Mouse (Mus musculus) heart, embryonic 16.5 days (tissue): ENCODE data around the gene Olfr920. TPM values are rescaled to one million over a fixed set of nuclear protein-coding genes. Genes with fewer than 3 reads are reported as not detected.

Experiments used
- ATAC-seq: fragments of 200-750 bp; cut with Nextera tagmentation; replicated peaks from 2 replicates; pipeline ENCODE4 v1.8.0; 2017; ENCODE audit warnings: moderate number of reproducible peaks; ENCODE audit not compliant: insufficient read depth, low FRiP score; ENCODE audit errors: extremely low read depth
- H3K27ac ChIP-seq: fragments of 300-500 bp; sonication (generic); 2 replicates; pipeline ENCODE4 v1.5.1; 2014; ENCODE audit warnings: mild to moderate bottlenecking, low read length, control low read depth, moderate library complexity
- H3K27me3 ChIP-seq: fragments of 300-500 bp; sonication (generic); 2 replicates; pipeline ENCODE4 v1.6.1; 2014; ENCODE audit warnings: low read length, mixed read lengths; ENCODE audit not compliant: control insufficient read depth, insufficient read depth
- H3K36me3 ChIP-seq: fragments of 300-500 bp; sonication (generic); 2 replicates; pipeline ENCODE4 v1.6.1; 2014; ENCODE audit not compliant: control insufficient read depth, insufficient read depth
- H3K4me1 ChIP-seq: fragments of 300-500 bp; sonication (generic); 2 replicates; pipeline ENCODE4 v1.6.1; 2014; ENCODE audit warnings: low read length, mixed read lengths; ENCODE audit not compliant: control insufficient read depth, insufficient read depth
- H3K4me2 ChIP-seq: fragments of 300-500 bp; sonication (generic); 2 replicates; pipeline ENCODE4 v1.6.1; 2014; ENCODE audit warnings: low read depth, mild to moderate bottlenecking, control low read depth, low read length
- H3K4me3 ChIP-seq: fragments of 300-500 bp; sonication (generic); 2 replicates; pipeline ENCODE4 v1.5.1; 2014; ENCODE audit warnings: mild to moderate bottlenecking, control low read depth, low read length
- H3K9ac ChIP-seq: fragments of 300-500 bp; sonication (generic); 2 replicates; pipeline ENCODE4 v1.6.1; 2014; ENCODE audit warnings: low read length, control low read depth
- H3K9me3 ChIP-seq: fragments of 300-500 bp; sonication (generic); replicated peaks from 2 replicates; pipeline ENCODE4 v1.6.1; 2016; ENCODE audit warnings: low read length; ENCODE audit not compliant: control insufficient read depth
- WGBS: fragments of 180-500 bp; shearing (Covaris S2); extraction: QIAGEN DNeasy Blood & Tissue Kit; methylation state at CpG from one replicate; pipeline ENCODE4 v1.1.7; 2014; 5-methylcytosine and 5-hydroxymethylcytosine counted together
- polyA plus RNA-seq: library from polyadenylated mRNA; unstranded; fragments of >200 nt; fragmentation: Nextera tagmentation; extraction: Ambion mirVana; gene quantifications from 2 replicates; pipeline ENCODE4 v1.2.1, GENCODE M21; 2015

The Olfr920 gene
- polyA plus RNA-seq: 0.06 and 0.07 TPM in 2 replicates

DNA sequence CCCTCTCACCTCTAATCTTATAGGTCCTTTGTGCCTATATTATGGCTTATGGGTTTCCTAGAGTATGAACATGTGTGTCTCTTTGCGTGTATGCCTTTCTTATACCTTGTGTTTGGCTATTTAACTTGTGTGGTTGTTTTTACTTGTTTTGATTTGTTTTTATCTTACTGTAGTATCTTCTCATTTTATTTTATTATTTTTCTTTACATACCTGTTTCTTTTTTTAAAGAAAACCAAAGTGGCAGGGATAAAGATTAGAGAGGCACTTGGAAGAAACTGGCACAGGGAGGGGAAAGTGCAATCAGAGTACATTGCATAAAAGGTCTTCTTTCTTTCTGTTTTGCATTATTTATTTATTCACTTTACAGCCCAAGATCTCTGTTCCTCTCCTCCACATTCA lies at the start of gene Olfr920:
TSS of gene Olfr920 (plus strand) at position 301 of the 400 bp plus-strand sequence.
- H3K4me1 ChIP-seq: no peaks in the 10 kb centered on the region
- no peak within 1 kb of the TSS for H3K4me2 ChIP-seq
- no peaks in the 10 kb centered on the region for H3K36me3 ChIP-seq
- WGBS: 81% methylated on average over 1 of the region's 1 CpGs
- no peaks in the 10 kb centered on the region for H3K27me3 ChIP-seq
- H3K4me3 ChIP-seq: no peak within 1 kb of the TSS
- H3K27ac ChIP-seq: no peak within 1 kb of the TSS
- no peaks in the 10 kb centered on the region for H3K9me3 ChIP-seq
- no peak for ATAC-seq
- H3K9ac ChIP-seq: no peak within 1 kb of the TSS

DNA sequence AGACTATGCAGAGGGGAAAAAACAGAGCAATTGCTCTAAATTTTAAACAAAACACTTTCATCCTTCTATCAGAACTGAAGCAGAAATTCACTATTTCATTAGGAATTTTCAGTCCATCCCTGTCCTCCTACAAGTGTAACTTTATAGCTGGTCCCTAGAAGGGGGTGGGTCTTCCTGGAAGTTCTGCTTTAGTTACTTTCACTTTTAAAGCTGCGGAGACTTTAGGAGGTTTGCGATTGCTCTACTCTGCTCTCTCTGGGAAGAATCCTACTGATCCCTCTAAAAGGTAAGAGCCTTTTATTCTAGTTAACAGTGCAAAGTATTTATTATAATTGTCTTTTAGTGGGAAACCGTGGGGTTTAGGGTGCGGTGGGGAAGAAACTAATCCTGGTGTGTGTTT lies 34.0 kb upstream of the Olfr920 start, which contains the start of gene Vwa5a:
TSS of gene Vwa5a (plus strand) at position 167 of the 400 bp plus-strand sequence.
- WGBS: 2% methylated on average over 4 of the region's 4 CpGs
- ATAC-seq: peak; percentile 79
- Histone ChIP-seq H3K4me3 (peak within 1 kb of the TSS; percentile 80), H3K36me3 (peaks cover 3% of the 10 kb centered on the region; the same call in 1 of the 2 replicates), H3K9me3 (no peaks in the 10 kb centered on the region), H3K27me3 (no peaks in the 10 kb centered on the region), H3K9ac (peak within 1 kb of the TSS; percentile 81), H3K27ac (peak within 1 kb of the TSS; percentile 80), H3K4me2 (peak within 1 kb of the TSS; percentile 75), H3K4me1 (peaks cover 6% of the 10 kb centered on the region; the same call in 1 of the 2 replicates)

DNA sequence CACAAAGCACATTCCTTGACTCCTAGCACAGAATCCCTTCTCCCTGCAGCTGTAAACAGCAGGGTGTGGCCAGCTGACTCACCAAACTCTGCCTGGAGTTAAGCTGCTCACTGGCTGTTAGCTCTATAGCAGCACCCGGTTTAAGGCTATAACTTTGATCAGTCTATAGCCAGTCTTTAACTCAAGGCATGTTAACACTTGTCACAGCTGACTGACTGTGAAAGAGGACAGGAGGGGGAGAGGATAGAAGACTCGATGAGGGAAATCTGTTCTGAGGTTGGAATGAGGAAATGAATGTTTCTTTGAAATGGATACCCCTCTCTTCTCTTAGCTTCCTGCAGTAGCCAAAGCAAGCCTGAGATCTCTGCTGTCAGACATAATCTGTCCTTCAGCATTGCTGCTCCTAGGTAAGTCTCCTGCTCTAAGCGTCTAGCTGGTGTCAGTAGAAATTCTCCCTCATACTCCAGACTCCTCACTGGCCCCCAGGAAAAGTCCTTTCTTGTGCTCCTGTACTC lies 33.1 kb upstream of the Olfr920 start:
- 1% methylated on average over 3 of the region's 3 CpGs for WGBS
- H3K36me3 ChIP-seq: peaks cover 10% of the 10 kb centered on the region
- peak overlapping the region; percentile 80 for H3K4me3 ChIP-seq
- H3K4me1 ChIP-seq: peaks cover 6% of the 10 kb centered on the region; the same call in 1 of the 2 replicates
- no peaks in the 10 kb centered on the region for H3K27me3 ChIP-seq
- H3K9ac ChIP-seq: peak overlapping the region; percentile 81
- peak; percentile 71 for ATAC-seq
- H3K27ac ChIP-seq: peak overlapping the region; percentile 80
- H3K4me2 ChIP-seq: peak overlapping the region; percentile 75
- no peaks in the 10 kb centered on the region for H3K9me3 ChIP-seq

DNA sequence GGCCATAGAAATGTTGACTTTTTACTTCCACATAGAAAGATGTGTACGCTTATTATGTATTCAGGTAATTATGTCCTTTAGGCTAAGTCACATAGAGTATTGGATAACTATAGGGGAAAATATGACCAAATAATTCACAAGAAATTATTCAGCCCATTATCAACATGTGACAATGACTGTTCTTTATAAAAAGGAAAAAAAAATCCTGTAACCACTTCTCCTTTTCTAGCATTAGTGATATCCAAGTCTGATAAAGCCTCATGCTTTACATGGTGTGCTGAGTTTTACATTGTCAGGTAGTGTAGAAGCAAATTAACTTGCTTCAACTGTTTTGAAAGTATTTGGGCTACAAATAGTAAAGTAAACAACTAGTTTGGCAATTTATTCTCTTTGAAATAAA lies 28.1 kb upstream of the Olfr920 start:
- Histone ChIP-seq H3K4me2 (no peak overlapping the region), H3K9ac (no peak overlapping the region), H3K9me3 (no peaks in the 10 kb centered on the region), H3K27me3 (no peaks in the 10 kb centered on the region), H3K4me3 (no peak overlapping the region), H3K4me1 (peaks cover 6% of the 10 kb centered on the region; the same call in 1 of the 2 replicates), H3K36me3 (peaks cover 32% of the 10 kb centered on the region), H3K27ac (no peak overlapping the region)
- 82% methylated on average over 1 of the region's 1 CpGs for WGBS
- ATAC-seq: no peak

DNA sequence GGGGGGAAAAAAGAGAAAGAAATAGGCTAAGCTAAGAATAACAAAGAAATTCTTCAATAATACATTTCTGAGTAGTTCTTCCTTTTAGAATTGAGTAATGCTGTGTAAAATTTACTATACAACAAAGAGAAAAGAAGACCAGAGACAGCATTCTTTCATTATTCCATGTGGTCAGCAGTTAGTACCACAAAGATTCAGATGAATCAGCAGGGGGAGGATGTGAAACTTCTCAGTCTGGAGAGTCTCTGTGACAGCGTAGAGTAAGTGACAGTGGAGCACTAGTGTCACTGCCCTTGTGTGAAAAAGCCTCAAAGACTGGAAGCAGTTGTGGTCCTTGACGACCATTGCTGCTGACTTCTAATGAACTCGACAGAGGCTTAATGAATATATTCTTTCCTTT lies 23.9 kb upstream of the Olfr920 start:
- peaks cover 33% of the 10 kb centered on the region for H3K36me3 ChIP-seq
- no peak for ATAC-seq
- H3K4me2 ChIP-seq: no peak overlapping the region
- H3K9me3 ChIP-seq: no peaks in the 10 kb centered on the region
- 70% methylated on average over 3 of the region's 3 CpGs for WGBS
- H3K9ac ChIP-seq: no peak overlapping the region
- no peaks in the 10 kb centered on the region for H3K4me1 ChIP-seq
- no peaks in the 10 kb centered on the region for H3K27me3 ChIP-seq
- no peak overlapping the region for H3K4me3 ChIP-seq
- no peak overlapping the region for H3K27ac ChIP-seq

DNA sequence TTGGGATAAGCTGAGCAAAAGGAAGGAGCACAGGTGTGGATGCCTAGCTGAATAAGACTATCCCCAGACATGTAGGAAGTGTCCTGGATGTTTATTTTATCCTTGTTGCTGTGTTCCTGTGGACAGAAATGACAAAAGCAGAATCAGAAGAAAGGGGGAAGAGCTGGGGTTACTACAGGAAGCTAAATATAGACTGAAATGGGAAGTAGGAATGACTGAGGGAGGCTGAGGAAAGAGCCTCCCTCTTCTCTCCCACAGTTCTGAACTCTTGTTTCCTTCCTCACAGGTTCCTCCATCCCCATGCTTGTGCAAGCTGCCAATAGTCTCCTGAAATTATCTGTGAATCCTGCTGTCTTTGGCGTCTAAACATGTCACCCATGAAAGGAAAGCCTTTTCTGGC lies 10.7 kb upstream of the Olfr920 start:
- no peak overlapping the region for H3K27ac ChIP-seq
- no peaks in the 10 kb centered on the region for H3K4me1 ChIP-seq
- 73% methylated on average over 1 of the region's 1 CpGs for WGBS
- ATAC-seq: no peak
- H3K9me3 ChIP-seq: no peaks in the 10 kb centered on the region
- no peak overlapping the region for H3K9ac ChIP-seq
- peaks cover 10% of the 10 kb centered on the region for H3K36me3 ChIP-seq
- H3K4me2 ChIP-seq: no peak overlapping the region
- H3K27me3 ChIP-seq: no peaks in the 10 kb centered on the region
- H3K4me3 ChIP-seq: no peak overlapping the region

GRCm38 (mm10) chr9:38744619-38745315 lies 7.3 kb upstream of the Olfr920 start:
- Histone ChIP-seq H3K4me2 (no peak overlapping the region), H3K4me1 (no peaks in the 10 kb centered on the region), H3K4me3 (no peak overlapping the region), H3K9ac (no peak overlapping the region), H3K27ac (no peak overlapping the region), H3K9me3 (no peaks in the 10 kb centered on the region), H3K27me3 (no peaks in the 10 kb centered on the region), H3K36me3 (peaks cover 4% of the 10 kb centered on the region)
- 70% methylated on average over 4 of the region's 4 CpGs for WGBS
- no peak for ATAC-seq

- Histone ChIP-seq H3K4me1 (no peaks in the 10 kb centered on the region), H3K4me3 (no peak within 1 kb of the TSS), H3K4me2 (no peak within 1 kb of the TSS), H3K9ac (no peak within 1 kb of the TSS), H3K36me3 (no peaks in the 10 kb centered on the region), H3K27me3 (no peaks in the 10 kb centered on the region), H3K27ac (no peak within 1 kb of the TSS), H3K9me3 (no peaks in the 10 kb centered on the region)
- no peak for ATAC-seq
Observed at GRCm38 (mm10) chr9:38772768-38773167, 20.7 kb downstream of the Olfr920 start, which contains the start of gene Olfr921. Gene Olfr921 (plus strand): TSS chr9:38773068.

GRCm38 (mm10) chr9:38792689-38793088 lies 40.6 kb downstream of the Olfr920 start:
- H3K9ac ChIP-seq: no peak overlapping the region
- no peak overlapping the region for H3K4me3 ChIP-seq
- no peaks in the 10 kb centered on the region for H3K4me1 ChIP-seq
- no peak overlapping the region for H3K4me2 ChIP-seq
- no peaks in the 10 kb centered on the region for H3K27me3 ChIP-seq
- no peak for ATAC-seq
- WGBS: 88% methylated on average over 2 of the region's 2 CpGs
- no peaks in the 10 kb centered on the region for H3K9me3 ChIP-seq
- H3K27ac ChIP-seq: no peak overlapping the region
- no peaks in the 10 kb centered on the region for H3K36me3 ChIP-seq
